Comparison of ENCODE assay signal across 12 mouse cellular contexts in genomic region chr16:67619416-67619815, GRCm38 (mm10). TPM values are rescaled to one million over a fixed set of nuclear protein-coding genes. Genes with fewer than 3 reads are reported as not detected.
DNase-seq lines count a peak whose midpoint lies in the region; ATAC-seq and TF ChIP-seq lines count a peak whose summit lies in the region.
"Had no signal": no experiment of that assay in that cellular context is flagged by ENCODE, and none has a peak within 500 bp of the region (broad histone marks: within the 10 kb centered on the region; RNA-seq: fewer than 3 reads in every experiment).

No protein-coding gene starts in this region.

- no peak for TF ChIP-seq EP300 in liver, postnatal 0 days (IDR thresholded peaks at IDR 0.05; ENCODE audit: low read depth)

- ATAC-seq in heart, embryonic 14.5 days (ENCODE audit: insufficient number of reproducible peaks, insufficient read depth, low FRiP score, low read depth): no peak
- ATAC-seq in forebrain, postnatal 0 days: no peak
- ATAC-seq in liver, postnatal 0 days: no peak
- ATAC-seq: CD4-positive, CD25-positive, alpha-beta regulatory T cell, adult 4 months had no signal

- peak overlapping the region; percentile 50 to 72 for H3K4me3 ChIP-seq in heart, embryonic 14.5 days (ENCODE audit: control insufficient read depth in 1 of 2, insufficient read depth in 1 of 2, low read depth in 1 of 2, low read length in 2 of 2)
- peak overlapping the region; percentile 89 to 90 for H3K4me3 ChIP-seq in ES-E14 (ENCODE audit: insufficient read depth in 1 of 2, low read depth in 1 of 2, low read length in 2 of 2, poor library complexity in 1 of 2, severe bottlenecking in 1 of 2)
- H3K4me3 ChIP-seq in forebrain, postnatal 0 days (ENCODE audit: low read depth, low read length): peak overlapping the region; percentile 72
- 0 out of 2 replicates have a peak overlapping the region, but pooled peaks have one; percentile 56 for H3K4me3 ChIP-seq in liver, postnatal 0 days (ENCODE audit: low read depth, low read length)

- peaks cover 22% of the 10 kb centered on the region for H3K27me3 ChIP-seq in heart, embryonic 14.5 days (ENCODE audit: control insufficient read depth, insufficient read depth, low read length)
- H3K27me3 ChIP-seq in forebrain, postnatal 0 days (ENCODE audit: insufficient read depth, low read length): no peaks in the 10 kb centered on the region
- H3K27me3 ChIP-seq in liver, postnatal 0 days (ENCODE audit: insufficient read depth, low read length): peaks cover 43% of the 10 kb centered on the region

- no peak overlapping the region; the same call in 1 of the 2 replicates for H3K9ac ChIP-seq in heart, embryonic 14.5 days (ENCODE audit: low read length)
- H3K9ac ChIP-seq in ES-E14 (ENCODE audit: insufficient read depth, low read depth, low read length, poor library complexity, severe bottlenecking): peak overlapping the region; percentile 65; the same call in 1 of the 2 replicates
- peak overlapping the region; percentile 81 for H3K9ac ChIP-seq in forebrain, postnatal 0 days
- no peak overlapping the region for H3K9ac ChIP-seq in liver, postnatal 0 days (replicated peaks)

- intact Hi-C loops in heart, postnatal 25 days (cut with DNase I): no loop called here

- no peaks in the 10 kb centered on the region for H3K9me3 ChIP-seq in heart, embryonic 14.5 days (ENCODE audit: control insufficient read depth, low read length)
- no peaks in the 10 kb centered on the region for H3K9me3 ChIP-seq in ES-E14 (ENCODE audit: control insufficient read depth, insufficient read depth, low read depth, low read length)
- H3K9me3 ChIP-seq in forebrain, postnatal 0 days (ENCODE audit: low read length): no peaks in the 10 kb centered on the region
- no peaks in the 10 kb centered on the region for H3K9me3 ChIP-seq in liver, postnatal 0 days (ENCODE audit: low read length)

- in situ Hi-C loops in ES-E14 (cut with MboI; ENCODE audit: low sequenced_read_pairs in 2 of 2, unreplicated experiment in 2 of 2): no loop called here

- H3K27ac ChIP-seq in heart, embryonic 14.5 days (replicated peaks in 1 of 2; ENCODE audit: control insufficient read depth in 1 of 2, insufficient read depth in 1 of 2, low read depth in 2 of 2, low read length in 2 of 2): no peak overlapping the region
- no peak overlapping the region for H3K27ac ChIP-seq in ES-E14 (ENCODE audit: insufficient read depth, low read depth, low read length, poor library complexity, severe bottlenecking)
- peak overlapping the region; percentile 92 for H3K27ac ChIP-seq in forebrain, postnatal 0 days (ENCODE audit: low read depth, low read length)
- H3K27ac ChIP-seq in liver, postnatal 0 days (ENCODE audit: low read depth): no peak overlapping the region

- H3K36me3 ChIP-seq in heart, embryonic 14.5 days (ENCODE audit: control insufficient read depth, insufficient read depth, low read length): no peaks in the 10 kb centered on the region
- no peaks in the 10 kb centered on the region for H3K36me3 ChIP-seq in ES-E14 (ENCODE audit: control insufficient read depth, insufficient read depth, low read length, poor library complexity, severe bottlenecking)
- no peaks in the 10 kb centered on the region for H3K36me3 ChIP-seq in forebrain, postnatal 0 days (ENCODE audit: insufficient read depth)
- H3K36me3 ChIP-seq in liver, postnatal 0 days (replicated peaks; ENCODE audit: insufficient read depth, low read length): no peaks in the 10 kb centered on the region

- no peak for TF ChIP-seq CTCF in forebrain, postnatal 0 days (IDR thresholded peaks at IDR 0.05; ENCODE audit: low read depth)
- no peak for TF ChIP-seq CTCF in liver, postnatal 0 days (IDR thresholded peaks at IDR 0.05; ENCODE audit: low read depth)

- peaks cover 3% of the 10 kb centered on the region in 2 experiments; a peak in 1 of 4 replicates for H3K4me1 ChIP-seq in heart, embryonic 14.5 days (ENCODE audit: control insufficient read depth in 2 of 2, insufficient read depth in 2 of 2, low read length in 2 of 2)
- H3K4me1 ChIP-seq in ES-E14 (ENCODE audit: control insufficient read depth in 2 of 2, insufficient read depth in 2 of 2, low read length in 2 of 2, poor library complexity in 1 of 2): peaks cover 0 to 3% of the 10 kb centered on the region in 2 experiments; a peak in 1 of 4 replicates
- no peaks in the 10 kb centered on the region for H3K4me1 ChIP-seq in forebrain, postnatal 0 days (ENCODE audit: insufficient read depth)
- H3K4me1 ChIP-seq in liver, postnatal 0 days (ENCODE audit: insufficient read depth): peaks cover 8% of the 10 kb centered on the region; the same call in 1 of the 2 replicates

- peak overlapping the region; percentile 98 for H3K4me2 ChIP-seq in heart, embryonic 14.5 days (ENCODE audit: low read length)
- peak overlapping the region; percentile 58 for H3K4me2 ChIP-seq in forebrain, postnatal 0 days (ENCODE audit: low read depth)
- H3K4me2 ChIP-seq in liver, postnatal 0 days (ENCODE audit: low read depth, low read length): peak overlapping the region; percentile 91

- 0% methylated on average over 16 of the region's 16 CpGs for WGBS in heart, embryonic 14.5 days
- WGBS in forebrain, postnatal 0 days: under 1% methylated on average over 16 of the region's 16 CpGs
- 1% methylated on average over 16 of the region's 16 CpGs for WGBS in liver, postnatal 0 days (ENCODE audit: insufficient replicate concordance)

- DNase-seq in heart, postnatal 25 days (ENCODE audit: low spot score): no peak
- DNase-seq in ES-E14 (ENCODE audit: low read depth, low spot score): no peak
- DNase-seq in forebrain, postnatal 0 days: no peak
- DNase-seq in liver, postnatal 0 days: no peak
- no peak for DNase-seq in urinary bladder, adult 2 months (ENCODE audit: low spot score)
- no peak for DNase-seq in layer of hippocampus, postnatal 10 days (ENCODE audit: low spot score in 2 of 2)
- no peak for DNase-seq in adrenal gland, adult (ENCODE audit: inconsistent age in 2 of 2, low spot score in 1 of 2)
- DNase-seq: thymus, adult 18-20 months had no signal

TF ChIP-seq in ES-E14, 5 proteins besides CTCF, POLR2A, EP300 and RAD21:
- no peak for TF ChIP-seq MAFK (IDR thresholded peaks at IDR 0.05; ENCODE audit: insufficient read depth, low read depth, low read length)
- no peak for TF ChIP-seq CHD2 (IDR thresholded peaks at IDR 0.05; ENCODE audit: low read depth, low read length)
- TF ChIP-seq HCFC1 (IDR thresholded peaks at IDR 0.05; ENCODE audit: borderline replicate concordance, insufficient read depth, low read length): no peak
- TF ChIP-seq ZNF384 (IDR thresholded peaks at IDR 0.05; ENCODE audit: low read depth, low read length): no peak
- TF ChIP-seq ZC3H11A (IDR thresholded peaks at IDR 0.05; ENCODE audit: borderline replicate concordance, low read depth, low read length): no peak

RNA-seq across cellular contexts. Expression of gene Cadm2, which starts 1.3 kb away (rescaled TPM):
- polyA plus RNA-seq in heart, embryonic 14.5 days (2014; fragmentation: Nextera tagmentation; extraction: Ambion mirVana): 0.05 and 0.07 TPM in 2 replicates
- total RNA-seq in heart, postnatal 25 days (2021): 1 to 10 TPM in 1 of 2 experiments, under 1 TPM in 1; 0.26 to 1.3 TPM
- 0.09 and 0.74 TPM in 2 replicates for total RNA-seq in ES-E14 (2012; rRNA removed)
- total RNA-seq in forebrain, postnatal 0 days (2014; rRNA removed): 56.0 and 63.3 TPM in 2 replicates
- polyA plus RNA-seq in forebrain, postnatal 0 days (2015; fragmentation: Nextera tagmentation; extraction: Ambion mirVana): 41.5 and 58.9 TPM in 2 replicates
- polyA plus RNA-seq in liver, postnatal 0 days (2015; fragmentation: Nextera tagmentation; extraction: Ambion mirVana): 0.02 TPM in 1 of 2 replicates, not detected in the other
- polyA plus RNA-seq in urinary bladder, adult 2 months (2012; rRNA removed): 2.3 and 3.3 TPM in 2 replicates
- 100 to 1,000 TPM; 240 to 263 TPM for total RNA-seq in layer of hippocampus, postnatal 10 days (2021)
- total RNA-seq: hematopoietic stem cell, adult 5-6 weeks; megakaryocyte-erythroid progenitor cell, adult 5-6 weeks had no signal

Comparison
In these comparisons a context has a peak if more than half of its experiments do, and no peak if none do; other contexts are left out.
1. H3K9ac ChIP-seq: peak in ES-E14 (single experiment) and forebrain, postnatal 0 days (single experiment); none in heart, embryonic 14.5 days (single experiment) and liver, postnatal 0 days (single experiment).
2. RNA of gene Cadm2, which starts 1.3 kb away (total RNA-seq): 240 to 263 TPM in layer of hippocampus, postnatal 10 days and 56.0 to 63.3 TPM in forebrain, postnatal 0 days; 0.26 to 1.3 TPM in heart, postnatal 25 days and 0.09 to 0.74 TPM in ES-E14; every median in the first group is over 10 times any median in the second.
3. Peak in every context shown above with its lines, with median percentiles within 50 percentile points of each other: H3K4me2 ChIP-seq and H3K4me3 ChIP-seq.